Mouse (Mus musculus) embryonic facial prominence, embryonic 13.5 days (tissue): Measurements from ENCODE around the gene Flnb. TPM values are rescaled to one million over a fixed set of nuclear protein-coding genes. Genes with fewer than 3 reads are reported as not detected.

ENCODE experiments used
- ATAC-seq: fragments of 200-750 bp; cut with Nextera tagmentation; 2 replicates; pipeline ENCODE4 v1.8.0; 2017; ENCODE audit warnings: low read depth; ENCODE audit not compliant: insufficient number of reproducible peaks, insufficient read depth, low FRiP score, low TSS enrichment
- H3K27ac ChIP-seq: fragments of 300-500 bp; sonication (generic); 2 replicates; pipeline ENCODE4 v1.5.1; 2015; ENCODE audit warnings: moderate library complexity, mild to moderate bottlenecking, inconsistent platforms
- H3K27me3 ChIP-seq: fragments of 300-500 bp; sonication (generic); 2 replicates; pipeline ENCODE4 v1.6.1; 2015; ENCODE audit warnings: mild to moderate bottlenecking, inconsistent platforms
- H3K36me3 ChIP-seq: fragments of 300-500 bp; sonication (generic); 2 replicates; pipeline ENCODE4 v1.6.1; 2015; ENCODE audit warnings: mild to moderate bottlenecking, inconsistent platforms
- H3K4me1 ChIP-seq: fragments of 300-500 bp; sonication (generic); 2 replicates; pipeline ENCODE4 v1.6.1; 2015; ENCODE audit warnings: inconsistent platforms
- H3K4me2 ChIP-seq: fragments of 300-500 bp; sonication (generic); 2 replicates; pipeline ENCODE4 v1.6.1; 2015; ENCODE audit warnings: moderate library complexity, mild to moderate bottlenecking, inconsistent platforms
- H3K4me3 ChIP-seq: fragments of 300-500 bp; sonication (generic); 2 replicates; pipeline ENCODE4 v1.5.1; 2015; ENCODE audit warnings: mild to moderate bottlenecking, inconsistent platforms
- H3K9ac ChIP-seq: fragments of 300-500 bp; sonication (generic); 2 replicates; pipeline ENCODE4 v1.6.1; 2015; ENCODE audit warnings: mild to moderate bottlenecking, inconsistent platforms
- H3K9me3 ChIP-seq: fragments of 300-500 bp; sonication (generic); 2 replicates; pipeline ENCODE4 v1.6.1; 2016; ENCODE audit warnings: inconsistent platforms
- WGBS: fragments of 180-500 bp; shearing (Covaris S2); methylation state at CpG from one replicate; pipeline ENCODE4 v1.1.7; 2015; ENCODE audit warnings: mixed read lengths; 5-methylcytosine and 5-hydroxymethylcytosine counted together
- polyA plus RNA-seq: library from polyadenylated mRNA; unstranded; fragments of >200 nt; fragmentation: Nextera tagmentation; extraction: Ambion mirVana; gene quantifications from 2 replicates; pipeline ENCODE4 v1.2.1, GENCODE M21; 2015

Flnb gene
- polyA plus RNA-seq, 1 experiment from 2014 or later, result 23.9 TPM

- H3K4me1 ChIP-seq, result peaks cover 80% of the 10 kb centered on the region
- H3K27ac ChIP-seq, result no peak overlapping the region
- H3K4me3 ChIP-seq, result no peak overlapping the region
- H3K9ac ChIP-seq, result no peak overlapping the region
- no peaks in the 10 kb centered on the region for H3K27me3 ChIP-seq
- H3K4me2 ChIP-seq, result no peak overlapping the region
- H3K36me3 ChIP-seq, result no peaks in the 10 kb centered on the region
- 66% methylated on average over 11 of the region's 11 CpGs for WGBS
- ATAC-seq, result no peak
- no peaks in the 10 kb centered on the region for H3K9me3 ChIP-seq
These were observed 35.9 kb downstream of the Flnb start for GRCm38 (mm10) chr14:7853691-7854090.

GRCm38 (mm10) chr14:7854366-7854765, 36.6 kb downstream of the Flnb start:
- Histone ChIP-seq H3K27ac (peak overlapping the region; percentile 75; the same call in 1 of the 2 replicates), H3K9me3 (no peaks in the 10 kb centered on the region), H3K4me1 (peaks cover 76% of the 10 kb centered on the region), H3K9ac (no peak overlapping the region), H3K36me3 (no peaks in the 10 kb centered on the region), H3K4me3 (no peak overlapping the region), H3K27me3 (no peaks in the 10 kb centered on the region), H3K4me2 (no peak overlapping the region)
- WGBS, result 71% methylated on average over 6 of the region's 6 CpGs
- no peak for ATAC-seq

DNA sequence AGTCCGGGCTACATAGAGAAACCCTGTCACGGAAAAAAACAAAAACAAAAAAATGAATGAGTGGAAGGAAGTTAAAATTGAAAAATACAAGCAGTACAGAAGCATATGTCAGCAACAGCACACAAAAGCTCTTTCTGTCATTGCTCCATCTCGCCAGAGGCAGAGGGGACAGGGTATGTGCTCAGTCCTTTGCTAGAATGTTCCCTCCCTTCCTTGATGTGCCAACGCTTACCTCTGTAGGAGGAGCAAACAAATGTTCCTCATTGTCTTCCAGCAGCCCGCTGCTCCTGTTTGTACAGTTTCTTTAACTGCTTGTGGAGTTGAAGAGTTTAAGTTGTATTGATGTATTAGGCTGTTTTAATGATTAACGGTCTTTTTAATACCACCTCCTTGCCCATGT, 37.3 kb downstream of the Flnb start:
- H3K36me3 ChIP-seq, result no peaks in the 10 kb centered on the region
- H3K4me2 ChIP-seq, result peak overlapping the region; percentile 39; the same call in 1 of the 2 replicates
- 38% methylated on average over 6 of the region's 6 CpGs for WGBS
- no peaks in the 10 kb centered on the region for H3K9me3 ChIP-seq
- ATAC-seq, result no peak
- H3K4me1 ChIP-seq, result peaks cover 71% of the 10 kb centered on the region
- H3K4me3 ChIP-seq, result no peak overlapping the region
- H3K9ac ChIP-seq, result no peak overlapping the region
- peak overlapping the region; percentile 75 for H3K27ac ChIP-seq
- no peaks in the 10 kb centered on the region for H3K27me3 ChIP-seq

- Histone ChIP-seq H3K27ac (peak overlapping the region; percentile 75), H3K27me3 (no peaks in the 10 kb centered on the region), H3K9me3 (no peaks in the 10 kb centered on the region), H3K9ac (no peak overlapping the region), H3K4me3 (no peak overlapping the region), H3K4me1 (peaks cover 71% of the 10 kb centered on the region), H3K4me2 (peak overlapping the region; percentile 39), H3K36me3 (no peaks in the 10 kb centered on the region)
- no peak for ATAC-seq
- 27% methylated on average over 5 of the region's 5 CpGs for WGBS
These were observed 37.7 kb downstream of the Flnb start for GRCm38 (mm10) chr14:7855501-7855900.

DNA sequence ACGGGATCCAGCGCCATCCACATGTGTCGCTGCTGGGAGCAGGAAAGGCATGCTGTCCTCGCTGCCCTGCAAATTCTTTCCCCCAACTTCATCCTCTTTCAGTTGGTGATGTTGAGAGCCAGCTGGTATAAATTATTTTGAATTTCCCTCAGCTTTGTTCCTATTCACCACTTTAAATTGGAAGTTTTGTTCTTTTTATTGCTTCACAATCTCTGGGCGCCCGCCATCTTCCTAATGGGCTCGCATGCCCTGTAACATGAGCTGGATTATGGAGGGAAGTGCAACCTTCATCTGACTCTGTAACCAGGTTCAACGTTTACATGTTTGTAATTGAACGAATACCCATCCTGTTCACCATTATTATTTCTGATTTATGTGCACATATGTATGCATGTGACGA, 38.6 kb downstream of the Flnb start:
- 32% methylated on average over 10 of the region's 10 CpGs for WGBS
- Histone ChIP-seq H3K4me3 (no peak overlapping the region), H3K4me1 (peaks cover 69% of the 10 kb centered on the region), H3K27me3 (no peaks in the 10 kb centered on the region), H3K4me2 (peak overlapping the region; percentile 39), H3K9me3 (no peaks in the 10 kb centered on the region), H3K27ac (peak overlapping the region; percentile 75), H3K9ac (no peak overlapping the region), H3K36me3 (no peaks in the 10 kb centered on the region)
- ATAC-seq, result no peak

- H3K27ac ChIP-seq, result no peak overlapping the region
- no peak overlapping the region for H3K4me3 ChIP-seq
- no peaks in the 10 kb centered on the region for H3K27me3 ChIP-seq
- no peaks in the 10 kb centered on the region for H3K36me3 ChIP-seq
- 89% methylated on average over 3 of the region's 3 CpGs for WGBS
- no peaks in the 10 kb centered on the region for H3K9me3 ChIP-seq
- H3K9ac ChIP-seq, result no peak overlapping the region
- ATAC-seq, result no peak
- peaks cover 61% of the 10 kb centered on the region for H3K4me1 ChIP-seq
- no peak overlapping the region for H3K4me2 ChIP-seq
These were observed 40.1 kb downstream of the Flnb start for GRCm38 (mm10) chr14:7857835-7858234.

- H3K4me2 ChIP-seq, result no peak overlapping the region
- no peak for ATAC-seq
- H3K27ac ChIP-seq, result no peak overlapping the region
- no peak overlapping the region for H3K9ac ChIP-seq
- H3K4me3 ChIP-seq, result no peak overlapping the region
- peaks cover 62% of the 10 kb centered on the region for H3K4me1 ChIP-seq
- no peaks in the 10 kb centered on the region for H3K36me3 ChIP-seq
- no peaks in the 10 kb centered on the region for H3K9me3 ChIP-seq
- 71% methylated on average over 4 of the region's 4 CpGs for WGBS
- no peaks in the 10 kb centered on the region for H3K27me3 ChIP-seq
These were observed 40.7 kb downstream of the Flnb start for GRCm38 (mm10) chr14:7858430-7858829.

- no peak for ATAC-seq
- H3K27ac ChIP-seq, result no peak overlapping the region
- no peaks in the 10 kb centered on the region for H3K27me3 ChIP-seq
- no peak overlapping the region for H3K4me3 ChIP-seq
- H3K9ac ChIP-seq, result no peak overlapping the region
- H3K36me3 ChIP-seq, result no peaks in the 10 kb centered on the region
- H3K4me2 ChIP-seq, result no peak overlapping the region
- peaks cover 57% of the 10 kb centered on the region for H3K4me1 ChIP-seq
- WGBS, result 91% methylated on average over 8 of the region's 8 CpGs
- H3K9me3 ChIP-seq, result no peaks in the 10 kb centered on the region
These were observed 42.9 kb downstream of the Flnb start for GRCm38 (mm10) chr14:7860525-7861154.

- H3K9ac ChIP-seq, result no peak overlapping the region
- H3K27me3 ChIP-seq, result no peaks in the 10 kb centered on the region
- WGBS, result 76% methylated on average over 1 of the region's 1 CpGs
- H3K9me3 ChIP-seq, result no peaks in the 10 kb centered on the region
- no peak overlapping the region for H3K27ac ChIP-seq
- no peak overlapping the region for H3K4me2 ChIP-seq
- H3K4me3 ChIP-seq, result no peak overlapping the region
- ATAC-seq, result no peak
- peaks cover 51% of the 10 kb centered on the region for H3K4me1 ChIP-seq
- H3K36me3 ChIP-seq, result no peaks in the 10 kb centered on the region
These were observed 43.5 kb downstream of the Flnb start for GRCm38 (mm10) chr14:7861275-7861674.

GRCm38 (mm10) chr14:7862226-7862625, 44.5 kb downstream of the Flnb start:
- no peaks in the 10 kb centered on the region for H3K27me3 ChIP-seq
- no peak for ATAC-seq
- H3K9me3 ChIP-seq, result no peaks in the 10 kb centered on the region
- H3K9ac ChIP-seq, result no peak overlapping the region
- no peak overlapping the region for H3K27ac ChIP-seq
- WGBS, result 93% methylated on average over 2 of the region's 2 CpGs
- no peaks in the 10 kb centered on the region for H3K36me3 ChIP-seq
- peaks cover 41% of the 10 kb centered on the region for H3K4me1 ChIP-seq
- no peak overlapping the region for H3K4me3 ChIP-seq
- H3K4me2 ChIP-seq, result no peak overlapping the region

DNA sequence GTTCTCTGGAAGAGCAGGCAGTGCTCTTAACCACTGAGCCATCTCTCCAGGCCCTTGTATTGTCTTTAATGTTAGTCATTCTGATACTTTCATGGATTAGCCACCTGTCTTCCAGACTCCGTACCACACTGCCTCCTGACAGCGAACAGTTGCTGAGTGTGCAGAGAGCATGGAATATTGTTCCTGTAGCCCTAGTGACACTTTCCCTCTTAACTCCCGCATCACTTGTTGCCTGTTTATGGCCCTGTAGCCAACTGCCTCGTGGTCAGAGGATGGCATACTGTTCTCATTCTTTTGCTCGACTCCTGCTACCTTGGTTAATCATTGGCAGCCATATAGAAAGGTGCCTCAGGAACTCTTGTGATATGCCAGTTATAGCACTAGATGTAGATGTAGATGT, 45.4 kb downstream of the Flnb start:
- Histone ChIP-seq H3K4me3 (no peak overlapping the region), H3K9me3 (no peaks in the 10 kb centered on the region), H3K4me2 (no peak overlapping the region), H3K27ac (peak overlapping the region; percentile 52), H3K4me1 (peaks cover 34% of the 10 kb centered on the region), H3K9ac (no peak overlapping the region), H3K27me3 (no peaks in the 10 kb centered on the region), H3K36me3 (peaks cover 9% of the 10 kb centered on the region)
- ATAC-seq, result no peak
- WGBS, result 78% methylated on average over 5 of the region's 5 CpGs

GRCm38 (mm10) chr14:7863871-7864505, 46.2 kb downstream of the Flnb start:
- H3K9ac ChIP-seq, result no peak overlapping the region
- WGBS, result 39% methylated on average over 9 of the region's 9 CpGs
- H3K4me2 ChIP-seq, result peak overlapping the region; percentile 32
- H3K36me3 ChIP-seq, result peaks cover 16% of the 10 kb centered on the region
- H3K9me3 ChIP-seq, result no peaks in the 10 kb centered on the region
- H3K27me3 ChIP-seq, result no peaks in the 10 kb centered on the region
- ATAC-seq, result 0 out of 2 replicates have a peak, but pooled peaks have one; percentile 53
- no peak overlapping the region for H3K4me3 ChIP-seq
- peaks cover 34% of the 10 kb centered on the region for H3K4me1 ChIP-seq
- peak overlapping the region; percentile 76 for H3K27ac ChIP-seq
